Mouse (Mus musculus) forelimb bud, embryonic 11.5 days (tissue): Measurements from ENCODE around the gene Robo1.
A peak's percentile ranks its signal among the peaks of the same experiment; 100 is the strongest.

Experiments
- DNase-seq: peaks from one replicate; pipeline ENCODE4 v3.0.0-alpha.2; 2012; ENCODE audit warnings: low read depth, low spot score

Gene Robo1

DNA sequence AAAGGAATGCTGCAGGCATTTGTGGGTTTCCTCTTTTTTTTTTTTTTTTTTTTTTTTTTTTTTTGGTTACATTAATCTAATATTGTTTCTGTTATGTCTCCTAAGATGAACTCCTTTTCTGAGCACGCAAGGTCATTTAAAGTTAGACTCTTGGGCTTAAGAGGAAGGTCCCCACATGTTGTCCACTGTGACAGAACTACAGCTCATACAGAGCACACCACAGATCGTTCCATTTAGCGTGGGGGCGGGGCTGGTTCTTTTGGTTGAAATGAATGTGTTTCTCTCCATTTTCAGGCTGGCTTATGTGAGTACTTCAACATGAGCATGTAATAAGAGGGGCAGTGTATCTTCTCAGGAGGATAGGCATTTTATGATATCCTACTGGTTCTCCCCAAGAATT is 622.8 kb downstream of the Robo1 start:
- DNase-seq, result no peak

GRCm38 (mm10) chr16:72934908-72935307 is 626.8 kb downstream of the Robo1 start:
- DNase-seq, result no peak

DNA sequence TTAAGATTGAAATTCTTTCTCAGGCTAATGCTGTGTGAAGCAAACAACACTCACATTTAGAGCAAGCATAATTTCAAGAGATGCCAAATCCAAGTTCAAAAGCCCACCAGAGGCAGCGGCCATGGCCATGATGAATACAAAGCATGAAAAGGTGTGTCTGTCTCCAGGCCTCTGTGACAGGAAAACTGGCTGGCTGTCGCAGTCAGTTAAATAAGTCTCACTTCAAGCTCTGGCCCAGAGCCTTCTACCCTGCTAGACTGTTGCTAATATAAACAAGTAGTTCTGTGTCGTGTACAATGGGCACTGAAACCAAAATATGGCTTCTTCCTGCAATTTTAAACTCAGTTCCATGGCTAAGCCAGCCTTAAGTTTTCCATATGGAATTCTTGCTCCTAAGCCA is 629.1 kb downstream of the Robo1 start:
- DNase-seq, result no peak

DNA sequence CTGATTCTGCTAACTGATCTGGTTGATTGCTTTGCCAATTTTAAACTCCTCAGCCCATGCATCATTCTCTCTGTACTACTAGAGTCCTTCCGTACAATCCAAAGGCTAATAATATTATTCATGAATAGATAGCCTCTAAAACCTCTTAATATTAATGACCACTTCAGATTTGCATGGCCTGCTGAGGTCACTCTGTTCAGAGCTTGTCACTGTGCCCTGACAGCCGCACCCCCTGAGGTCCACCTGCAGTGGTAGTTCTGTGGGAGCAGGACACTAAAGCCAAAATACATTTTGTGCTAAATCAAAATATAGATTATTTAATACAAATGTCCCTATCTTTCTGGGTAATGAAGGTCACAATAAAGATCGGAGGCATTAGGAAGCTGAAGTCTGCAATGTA is 631.8 kb downstream of the Robo1 start:
- DNase-seq, result no peak

GRCm38 (mm10) chr16:72940786-72941185 is 632.7 kb downstream of the Robo1 start:
- no peak for DNase-seq

GRCm38 (mm10) chr16:72944403-72944802 is 636.3 kb downstream of the Robo1 start:
- DNase-seq, result no peak

DNA sequence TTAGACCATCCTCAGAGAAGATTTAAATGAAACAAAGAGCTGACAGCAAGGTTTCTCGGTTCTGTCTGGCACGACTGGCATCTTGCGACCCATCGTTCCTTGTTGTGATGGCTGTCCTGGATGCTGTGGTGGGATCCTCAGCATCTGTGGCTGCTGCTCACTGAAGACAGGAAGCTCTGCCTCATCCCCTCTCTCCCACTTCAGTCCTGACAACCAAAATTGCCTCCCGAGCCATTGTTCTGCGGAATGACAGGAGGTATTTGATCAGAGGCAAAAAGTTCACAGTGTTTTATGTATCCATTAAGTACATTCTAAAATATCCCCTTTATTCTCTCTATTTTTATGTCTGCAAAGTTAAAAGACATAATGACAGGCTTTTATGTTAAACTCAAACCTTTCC is 643.9 kb downstream of the Robo1 start:
- no peak for DNase-seq

- no peak for DNase-seq
These were observed 651.1 kb downstream of the Robo1 start for GRCm38 (mm10) chr16:72959018-72959702.

- no peak for DNase-seq
These were observed 651.7 kb downstream of the Robo1 start for GRCm38 (mm10) chr16:72959823-72960222.

GRCm38 (mm10) chr16:72963782-72964181 is 655.7 kb downstream of the Robo1 start:
- DNase-seq, result no peak

DNA sequence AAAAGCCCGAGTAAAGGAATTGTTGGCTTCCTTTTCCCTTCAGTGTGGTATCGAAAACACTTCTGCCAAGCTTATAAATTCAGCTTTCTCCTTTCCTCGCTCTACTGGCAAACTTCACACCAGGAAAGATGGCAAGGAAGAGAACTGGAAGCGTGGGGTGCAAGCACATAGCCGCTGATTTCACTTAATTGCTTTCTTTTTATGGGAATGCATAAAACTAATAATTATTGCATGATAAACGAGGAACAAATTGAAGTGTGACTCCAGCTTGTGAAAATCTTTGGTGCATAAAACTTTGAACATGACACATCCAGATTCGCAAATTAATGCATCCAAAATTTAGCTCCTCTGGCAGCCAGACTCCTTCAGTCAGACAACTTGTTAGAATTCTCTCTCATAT is 659.4 kb downstream of the Robo1 start:
- no peak for DNase-seq

DNA sequence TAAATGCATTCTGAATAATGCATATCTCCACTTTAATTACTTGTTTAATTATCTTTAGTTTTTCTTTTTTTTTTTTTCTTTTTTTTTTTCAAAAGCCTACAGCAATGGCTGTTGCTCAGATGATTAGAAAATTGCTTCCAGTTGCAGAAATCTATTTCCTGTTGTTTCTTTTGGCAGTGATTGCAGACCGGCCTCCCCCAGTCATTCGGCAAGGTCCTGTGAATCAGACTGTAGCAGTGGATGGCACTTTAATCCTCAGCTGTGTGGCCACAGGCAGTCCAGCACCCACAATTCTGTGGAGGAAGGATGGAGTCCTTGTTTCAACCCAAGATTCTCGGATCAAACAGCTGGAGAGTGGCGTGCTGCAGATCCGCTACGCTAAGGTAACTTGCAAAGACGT is 661.9 kb downstream of the Robo1 start:
- no peak for DNase-seq

- no peak for DNase-seq
These were observed 665.6 kb downstream of the Robo1 start for GRCm38 (mm10) chr16:72973685-72974084.

DNA sequence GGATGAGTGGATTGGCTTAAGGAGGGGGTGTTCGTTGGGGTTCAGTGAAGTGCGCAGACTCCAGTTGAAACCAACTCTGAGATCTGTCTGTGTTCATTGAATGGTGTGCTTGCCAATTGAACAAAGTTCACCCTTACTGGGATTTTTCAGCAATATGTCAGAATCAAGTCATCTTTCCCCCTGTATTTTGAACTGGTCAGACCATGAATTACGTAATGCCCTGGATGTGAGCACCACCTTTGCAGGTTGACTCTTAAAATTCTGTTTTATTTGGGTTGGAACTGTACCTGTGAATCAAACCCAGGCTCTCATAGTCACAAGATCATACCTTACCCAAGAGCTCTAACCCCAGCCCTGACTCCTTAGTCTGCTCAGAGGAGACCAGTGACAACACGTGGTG is 666.6 kb downstream of the Robo1 start:
- DNase-seq, result no peak

DNA sequence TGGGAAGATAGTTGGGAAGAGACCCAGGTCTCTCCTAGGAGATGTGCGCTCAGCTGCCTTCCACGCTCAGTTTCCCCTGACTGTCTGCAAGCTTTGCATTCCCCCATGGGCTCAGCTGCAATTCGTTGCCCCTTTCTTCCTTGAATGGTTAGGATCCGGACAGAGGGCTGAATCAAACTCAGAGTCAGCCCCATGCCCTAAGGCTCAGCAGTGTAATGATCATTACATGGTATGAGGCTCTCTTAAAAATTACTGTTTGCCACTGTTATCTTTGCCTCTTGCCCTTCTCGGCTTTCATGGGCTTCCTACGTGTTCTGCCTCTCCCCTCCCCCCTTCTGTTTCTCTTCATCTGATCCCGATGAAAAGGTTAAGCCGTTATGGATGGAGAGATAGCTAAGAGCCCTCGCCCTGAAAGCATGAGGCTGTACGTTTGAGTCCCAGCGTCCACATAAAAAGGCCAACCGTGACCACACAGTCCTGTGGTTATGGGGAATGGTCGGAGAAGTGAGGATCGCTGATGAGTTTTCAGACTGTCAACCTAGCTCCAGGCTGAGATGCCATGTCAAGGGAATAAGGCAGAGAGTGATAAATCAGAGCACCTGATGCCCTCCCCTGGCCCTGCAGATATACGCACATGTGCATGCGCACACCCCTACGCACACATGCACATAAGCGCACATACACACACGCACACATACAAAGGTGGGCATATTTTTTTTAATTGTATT is 668.9 kb downstream of the Robo1 start:
- DNase-seq, result no peak

DNA sequence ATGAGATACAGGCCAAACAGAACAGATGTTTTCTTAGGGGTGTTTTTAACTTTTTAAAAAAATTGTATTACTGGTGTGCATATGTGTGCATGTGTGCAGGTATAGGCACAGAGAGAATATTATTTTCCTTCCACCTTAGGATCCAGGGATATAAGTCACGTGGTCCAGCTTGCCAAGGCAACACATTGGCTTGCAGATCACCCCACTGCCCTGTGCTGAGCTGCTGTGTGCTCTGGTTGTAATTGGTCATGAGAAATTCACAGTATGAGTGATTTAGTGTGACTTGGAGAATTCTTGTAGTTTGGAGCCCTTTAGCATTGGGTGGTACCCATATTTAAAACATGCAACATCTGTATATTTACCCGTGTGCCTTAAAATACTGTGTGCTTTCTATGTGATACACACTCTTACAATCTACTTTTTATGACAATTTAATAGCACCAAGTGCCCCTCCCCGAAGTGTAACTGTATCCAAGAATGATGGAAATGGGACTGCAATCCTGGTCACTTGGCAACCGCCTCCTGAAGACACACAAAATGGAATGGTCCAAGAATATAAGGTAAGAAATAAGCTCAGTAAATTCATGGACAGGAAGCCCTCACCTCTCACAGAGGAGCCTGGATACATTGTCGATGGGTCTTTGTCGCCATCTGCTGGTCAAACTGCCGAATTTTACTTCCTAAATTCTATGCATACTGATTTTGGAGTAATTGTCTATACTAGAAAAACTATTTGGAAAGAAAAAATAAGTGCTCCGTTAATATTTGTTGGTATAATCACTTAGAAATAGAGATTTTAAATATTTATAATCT is 671.5 kb downstream of the Robo1 start:
- peak; percentile 84 for DNase-seq

DNA sequence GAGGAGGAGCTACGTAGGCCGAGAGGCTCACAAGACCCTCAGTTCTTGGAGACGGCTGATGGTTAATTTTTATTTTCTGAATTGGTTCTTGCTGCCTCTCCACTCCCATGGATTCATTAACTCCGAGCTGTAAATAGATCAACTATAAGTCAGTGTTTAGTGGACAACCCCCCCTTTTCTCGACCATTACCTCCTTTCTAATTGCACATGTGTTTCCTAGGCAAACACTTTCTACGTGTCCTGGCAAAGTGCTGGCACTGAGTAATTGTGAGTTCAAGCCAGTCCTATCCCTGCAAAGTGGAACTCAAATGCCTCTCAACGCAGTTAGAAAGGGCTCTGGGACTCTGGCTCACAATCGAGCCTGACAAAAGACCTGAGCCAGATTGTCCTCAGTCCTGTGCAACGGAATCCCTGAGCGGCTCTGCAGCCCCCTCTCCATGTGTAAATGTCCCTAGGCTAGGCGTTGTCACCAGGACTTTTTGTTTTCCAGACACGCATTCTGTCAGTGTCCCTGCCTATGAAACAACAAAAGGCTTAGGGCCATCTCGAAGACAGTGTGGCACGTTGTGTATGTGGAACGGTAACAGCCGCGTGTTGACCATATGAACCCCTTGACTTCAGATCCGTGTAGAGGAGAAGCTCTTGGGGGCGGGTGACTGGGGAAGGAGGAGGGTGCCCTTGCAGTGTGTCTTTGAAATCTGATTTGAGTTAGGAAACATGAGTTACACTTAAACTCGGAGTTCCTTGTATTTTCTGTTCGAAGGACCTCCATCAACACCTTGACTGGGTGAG is 682.5 kb downstream of the Robo1 start:
- no peak for DNase-seq

GRCm38 (mm10) chr16:72993189-72993588 is 685.1 kb downstream of the Robo1 start:
- no peak for DNase-seq

GRCm38 (mm10) chr16:72993594-72993993 is 685.5 kb downstream of the Robo1 start:
- DNase-seq, result no peak

DNA sequence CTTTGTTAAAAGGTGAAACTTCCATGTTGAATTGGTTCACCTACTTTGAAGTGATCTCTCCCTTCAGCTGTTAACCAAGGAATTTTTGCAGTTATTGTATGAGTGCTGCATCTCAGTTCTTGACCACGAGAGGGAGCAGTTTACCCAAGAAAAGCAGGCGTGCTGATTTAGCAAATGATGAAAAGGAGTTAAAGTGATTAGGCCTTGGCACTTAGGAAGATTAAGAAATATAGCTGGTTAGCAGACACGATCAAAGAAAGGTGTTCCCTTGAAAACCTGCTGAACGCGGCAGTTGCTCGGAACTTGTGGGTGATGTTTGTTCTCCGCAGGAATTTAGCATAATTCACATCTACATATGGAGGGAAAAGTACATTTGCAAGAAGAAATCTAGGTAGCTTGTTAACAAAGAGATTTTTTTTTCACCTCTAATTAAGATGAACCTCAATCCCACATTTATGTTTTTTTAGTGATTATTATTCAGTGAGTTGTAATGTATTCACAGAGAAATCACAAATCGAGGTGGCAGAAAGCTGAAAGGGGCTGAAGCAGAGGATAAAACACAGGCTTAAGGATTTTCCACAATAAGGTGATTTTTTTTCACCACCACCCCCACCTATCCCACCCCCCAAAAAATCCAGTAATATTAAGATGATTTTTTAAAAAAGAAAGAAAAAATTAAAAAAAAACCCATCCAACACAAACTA is 687.3 kb downstream of the Robo1 start:
- DNase-seq, result peak; percentile 77

GRCm38 (mm10) chr16:72995955-72996535 is 687.9 kb downstream of the Robo1 start:
- peak; percentile 51 for DNase-seq
